ENCODE assay signal across 8 mouse cellular contexts in genomic region chr11:94915675-94916403, GRCm38 (mm10). TPM values are rescaled to one million over a fixed set of nuclear protein-coding genes. Genes with fewer than 3 reads are reported as not detected.
DNase-seq lines count a peak whose midpoint lies in the region; ATAC-seq and TF ChIP-seq lines count a peak whose summit lies in the region.

No protein-coding gene starts in this region.

- peak; percentile 31; the same call in 1 of the 2 replicates for ATAC-seq in forebrain, embryonic 16.5 days
- ATAC-seq in forebrain, postnatal 0 days, result no peak
- ATAC-seq in intestine, embryonic 16.5 days, result peak; percentile 29; the same call in 1 of the 2 replicates
- ATAC-seq in erythroid progenitor cell, adult 5-6 weeks (replicated peaks; ENCODE audit: low FRiP score, poor library complexity, severe bottlenecking), result no peak

- no peaks in the 10 kb centered on the region for H3K27me3 ChIP-seq in forebrain, embryonic 16.5 days (replicated peaks; ENCODE audit: control insufficient read depth, insufficient read depth, low read length)
- H3K27me3 ChIP-seq in forebrain, postnatal 0 days (ENCODE audit: insufficient read depth, low read length), result no peaks in the 10 kb centered on the region
- H3K27me3 ChIP-seq in intestine, embryonic 16.5 days (replicated peaks; ENCODE audit: control insufficient read depth, insufficient read depth, low read length), result no peaks in the 10 kb centered on the region

- H3K4me3 ChIP-seq in forebrain, embryonic 16.5 days (replicated peaks; ENCODE audit: low read length), result no peak overlapping the region
- no peak overlapping the region for H3K4me3 ChIP-seq in forebrain, postnatal 0 days (ENCODE audit: low read depth, low read length)
- no peak overlapping the region; the same call in 1 of the 2 replicates for H3K4me3 ChIP-seq in intestine, embryonic 16.5 days (ENCODE audit: low read length)

- H3K27ac ChIP-seq in forebrain, embryonic 16.5 days (ENCODE audit: low read length), result no peak overlapping the region
- no peak overlapping the region for H3K27ac ChIP-seq in forebrain, postnatal 0 days (ENCODE audit: low read depth, low read length)
- H3K27ac ChIP-seq in intestine, embryonic 16.5 days (ENCODE audit: low read length), result peak overlapping the region; percentile 31; the same call in 1 of the 2 replicates

- 13% methylated on average over 12 of the region's 16 CpGs for WGBS in forebrain, embryonic 16.5 days
- WGBS in forebrain, postnatal 0 days, result 18% methylated on average over 13 of the region's 16 CpGs
- WGBS in intestine, embryonic 16.5 days, result 37% methylated on average over 13 of the region's 16 CpGs

- H3K9me3 ChIP-seq in forebrain, embryonic 16.5 days (ENCODE audit: control insufficient read depth, low read length), result no peaks in the 10 kb centered on the region
- no peaks in the 10 kb centered on the region for H3K9me3 ChIP-seq in forebrain, postnatal 0 days (ENCODE audit: low read length)
- H3K9me3 ChIP-seq in intestine, embryonic 16.5 days (ENCODE audit: control insufficient read depth, low read length), result no peaks in the 10 kb centered on the region

- H3K9ac ChIP-seq in forebrain, embryonic 16.5 days (replicated peaks; ENCODE audit: low read depth, low read length), result no peak overlapping the region
- no peak overlapping the region for H3K9ac ChIP-seq in forebrain, postnatal 0 days
- 0 out of 2 replicates have a peak overlapping the region, but pooled peaks have one; percentile 1 for H3K9ac ChIP-seq in intestine, embryonic 16.5 days (ENCODE audit: low read depth, low read length)

- 0 out of 2 replicates have a peak, but pooled peaks cover 2% of the 10 kb centered on the region for H3K4me1 ChIP-seq in forebrain, embryonic 16.5 days (replicated peaks; ENCODE audit: control insufficient read depth, insufficient read depth, low read length)
- H3K4me1 ChIP-seq in forebrain, postnatal 0 days (ENCODE audit: insufficient read depth), result no peaks in the 10 kb centered on the region
- H3K4me1 ChIP-seq in intestine, embryonic 16.5 days (ENCODE audit: control insufficient read depth, insufficient read depth, low read length), result peaks cover 12% of the 10 kb centered on the region

- no peak overlapping the region for H3K4me2 ChIP-seq in forebrain, embryonic 16.5 days (ENCODE audit: low read length)
- no peak overlapping the region for H3K4me2 ChIP-seq in forebrain, postnatal 0 days (ENCODE audit: low read depth)
- no peak overlapping the region for H3K4me2 ChIP-seq in intestine, embryonic 16.5 days (ENCODE audit: low read depth, low read length)

- TF ChIP-seq CTCF in forebrain, postnatal 0 days (IDR thresholded peaks at IDR 0.05; ENCODE audit: low read depth), result no peak

- DNase-seq in forebrain, postnatal 0 days, result no peak
- DNase-seq in 3134 (ENCODE audit: extremely low read depth, insufficient read length, low spot score), result peak; percentile 94
- DNase-seq in gastrocnemius, adult 18-20 months (ENCODE audit: low spot score), result peak; percentile 64
- DNase-seq in thymus, postnatal 10 days (ENCODE audit: low spot score in 2 of 2), result no peak
- DNase-seq in ovary, postnatal 14 days (ENCODE audit: low spot score), result no peak

- no peaks in the 10 kb centered on the region for H3K36me3 ChIP-seq in forebrain, embryonic 16.5 days (ENCODE audit: control insufficient read depth, insufficient read depth)
- H3K36me3 ChIP-seq in forebrain, postnatal 0 days (ENCODE audit: insufficient read depth), result no peaks in the 10 kb centered on the region
- H3K36me3 ChIP-seq in intestine, embryonic 16.5 days (ENCODE audit: control insufficient read depth, insufficient read depth, low read length), result no peaks in the 10 kb centered on the region

RNA-seq across cellular contexts. Expression of gene Col1a1, which starts 20.2 kb away (rescaled TPM):
- 45.0 and 166 TPM in 2 replicates for polyA plus RNA-seq in forebrain, embryonic 16.5 days (2015; fragmentation: Nextera tagmentation; extraction: Ambion mirVana)
- total RNA-seq in forebrain, postnatal 0 days (2014; rRNA removed), result 26.5 and 177 TPM in 2 replicates
- 33.2 and 43.3 TPM in 2 replicates for polyA plus RNA-seq in forebrain, postnatal 0 days (2015; fragmentation: Nextera tagmentation; extraction: Ambion mirVana)
- 10 to 100 TPM; 64.6 to 65.0 TPM for total RNA-seq in gastrocnemius, adult 18-20 months (2021)
- polyA plus RNA-seq in intestine, embryonic 16.5 days (2015; fragmentation: Nextera tagmentation; extraction: Ambion mirVana), result 890 and 1,013 TPM in 2 replicates
- 1.4 and 2.1 TPM in 2 replicates for total RNA-seq in erythroid progenitor cell, adult 5-6 weeks (2015; ENCODE audit: low replicate concordance)
- total RNA-seq in erythroid progenitor cell, adult 5-6 weeks (2017; ENCODE audit: low replicate concordance), result 0.90 and 1.9 TPM in 2 replicates

RNA-seq across cellular contexts. Expression of gene Hils1, which starts 51.6 kb away (rescaled TPM):
- not detected in 2 replicates for polyA plus RNA-seq in forebrain, embryonic 16.5 days (2015; fragmentation: Nextera tagmentation; extraction: Ambion mirVana)
- not detected in 2 replicates for total RNA-seq in forebrain, postnatal 0 days (2014; rRNA removed)
- polyA plus RNA-seq in forebrain, postnatal 0 days (2015; fragmentation: Nextera tagmentation; extraction: Ambion mirVana), result not detected in 2 replicates
- total RNA-seq in gastrocnemius, adult 18-20 months (2021), result not detected
- not detected in 2 replicates for polyA plus RNA-seq in intestine, embryonic 16.5 days (2015; fragmentation: Nextera tagmentation; extraction: Ambion mirVana)
- not detected in 2 replicates for total RNA-seq in erythroid progenitor cell, adult 5-6 weeks (2015; ENCODE audit: low replicate concordance)
- total RNA-seq in erythroid progenitor cell, adult 5-6 weeks (2017; ENCODE audit: low replicate concordance), result not detected in 2 replicates

Comparison
In these comparisons a context has a peak if more than half of its experiments do, and no peak if none do; other contexts are left out.
1. ATAC-seq: peak in forebrain, embryonic 16.5 days (single experiment) and intestine, embryonic 16.5 days (single experiment); none in forebrain, postnatal 0 days (single experiment) and erythroid progenitor cell, adult 5-6 weeks (single experiment).
2. DNase-seq: peak in 3134 (single experiment) and gastrocnemius, adult 18-20 months (single experiment); none in forebrain, postnatal 0 days (single experiment), thymus, postnatal 10 days (0 of 2) and ovary, postnatal 14 days (single experiment).